Mouse (Mus musculus): Measurements from ENCODE around the gene Pax4. TPM values are rescaled to one million over a fixed set of nuclear protein-coding genes. Genes with fewer than 3 reads are reported as not detected.

Pax4 gene
- polyA plus RNA-seq, 1 experiment from 2014 or later = not detected

DNA sequence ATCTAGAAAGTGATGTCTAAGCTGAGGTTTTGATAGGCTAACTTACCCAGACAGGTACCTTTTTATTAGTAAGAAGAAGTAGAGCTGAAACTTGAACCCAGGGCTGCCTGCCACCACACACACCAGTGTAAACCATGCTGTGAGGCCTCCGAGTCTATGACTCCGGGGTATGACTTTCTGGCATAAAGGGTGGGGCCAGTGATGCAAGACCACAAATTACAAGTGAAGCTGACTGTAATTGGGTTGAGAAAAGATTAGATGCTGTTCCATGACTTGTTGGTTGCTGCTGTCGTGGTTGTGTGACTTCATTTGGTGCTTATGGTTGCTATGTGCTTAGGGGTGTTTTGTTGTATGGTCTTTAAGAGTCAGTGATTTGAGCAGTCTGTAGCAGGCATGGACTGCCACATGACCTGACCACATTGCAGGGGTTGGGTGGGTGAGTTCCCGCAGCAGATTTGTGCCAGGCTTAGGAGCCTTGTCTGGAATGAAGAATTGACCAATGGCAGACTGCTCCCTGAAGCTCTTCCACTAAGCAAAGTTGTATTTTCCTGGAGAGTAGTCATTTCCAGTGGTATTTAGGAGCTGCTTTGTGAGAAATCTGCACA, 33.7 kb upstream of the Pax4 start:
- ATAC-seq (replicated peaks; ENCODE audit: insufficient number of reproducible peaks, low FRiP score, low TSS enrichment, low read depth) (no peak), DNase-seq (ENCODE audit: low spot score) (no peak)
- Histone ChIP-seq H3K4me3 (ENCODE audit: low read depth, low read length) (no peak overlapping the region), H3K9me3 (replicated peaks; ENCODE audit: control insufficient read depth, low read length) (no peaks in the 10 kb centered on the region), H3K4me1 (ENCODE audit: control insufficient read depth, insufficient read depth, low read length) (no peaks in the 10 kb centered on the region), H3K9ac (replicated peaks; ENCODE audit: low read length) (no peak overlapping the region), H3K4me2 (ENCODE audit: low read depth, low read length) (no peak overlapping the region), H3K27me3 (ENCODE audit: control insufficient read depth, insufficient read depth, low read length) (no peaks in the 10 kb centered on the region), H3K36me3 (replicated peaks; ENCODE audit: control insufficient read depth, insufficient read depth, low read depth, low read length) (no peaks in the 10 kb centered on the region), H3K27ac (replicated peaks; ENCODE audit: low read depth, low read length) (no peak overlapping the region)
- 86% methylated on average over 4 of the region's 4 CpGs for WGBS

DNA sequence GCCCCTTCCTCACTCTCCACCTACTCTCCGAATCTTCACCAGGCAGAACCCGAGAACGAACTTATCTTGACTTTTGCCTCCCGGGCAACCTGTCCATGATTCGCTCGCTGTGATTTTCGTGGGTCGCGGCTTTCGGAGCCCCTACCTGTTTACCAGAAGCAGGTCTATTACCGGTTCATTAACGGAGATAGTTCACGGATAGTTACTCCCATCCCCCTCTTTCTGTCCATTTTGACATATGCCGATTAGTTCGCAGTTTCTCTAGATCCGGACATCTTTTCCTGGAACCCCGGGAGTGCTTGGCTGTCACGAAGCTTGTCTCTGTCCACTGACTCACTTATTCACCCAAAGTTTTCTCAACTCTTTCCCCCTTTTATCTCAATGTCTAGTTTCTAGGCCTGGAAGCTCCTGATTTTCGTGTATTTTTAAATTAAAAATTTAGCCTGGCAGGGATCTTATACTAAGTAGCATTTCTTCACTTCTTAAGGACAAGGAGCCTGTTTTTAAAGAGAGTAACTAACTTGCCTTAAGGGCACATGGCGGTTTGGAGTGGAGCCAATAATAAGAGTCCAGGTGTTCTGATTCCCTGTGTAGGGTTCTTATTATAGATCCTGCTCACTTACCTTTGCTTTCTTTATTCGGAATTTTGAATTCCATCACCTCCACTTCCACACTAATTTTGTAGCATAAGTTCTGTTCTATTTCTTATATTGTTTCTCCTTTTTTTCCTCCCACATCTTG, 31.8 kb upstream of the Pax4 start:
- peak overlapping the region; percentile 56 for H3K4me2 ChIP-seq (ENCODE audit: low read depth, low read length)
- peak overlapping the region; percentile 43; the same call in 1 of the 2 replicates for H3K27ac ChIP-seq (replicated peaks; ENCODE audit: low read depth, low read length)
- peak overlapping the region; percentile 90 for H3K4me3 ChIP-seq (ENCODE audit: low read depth, low read length)
- no peaks in the 10 kb centered on the region for H3K4me1 ChIP-seq (ENCODE audit: control insufficient read depth, insufficient read depth, low read length)
- no peaks in the 10 kb centered on the region for H3K27me3 ChIP-seq (ENCODE audit: control insufficient read depth, insufficient read depth, low read length)
- ATAC-seq (replicated peaks; ENCODE audit: insufficient number of reproducible peaks, low FRiP score, low TSS enrichment, low read depth) (no peak), DNase-seq (ENCODE audit: low spot score) (no peak)
- H3K9me3 ChIP-seq (replicated peaks; ENCODE audit: control insufficient read depth, low read length) = no peaks in the 10 kb centered on the region
- 6% methylated on average over 21 of the region's 21 CpGs for WGBS
- peak overlapping the region; percentile 76 for H3K9ac ChIP-seq (replicated peaks; ENCODE audit: low read length)
- H3K36me3 ChIP-seq (replicated peaks; ENCODE audit: control insufficient read depth, insufficient read depth, low read depth, low read length) = no peaks in the 10 kb centered on the region

DNA sequence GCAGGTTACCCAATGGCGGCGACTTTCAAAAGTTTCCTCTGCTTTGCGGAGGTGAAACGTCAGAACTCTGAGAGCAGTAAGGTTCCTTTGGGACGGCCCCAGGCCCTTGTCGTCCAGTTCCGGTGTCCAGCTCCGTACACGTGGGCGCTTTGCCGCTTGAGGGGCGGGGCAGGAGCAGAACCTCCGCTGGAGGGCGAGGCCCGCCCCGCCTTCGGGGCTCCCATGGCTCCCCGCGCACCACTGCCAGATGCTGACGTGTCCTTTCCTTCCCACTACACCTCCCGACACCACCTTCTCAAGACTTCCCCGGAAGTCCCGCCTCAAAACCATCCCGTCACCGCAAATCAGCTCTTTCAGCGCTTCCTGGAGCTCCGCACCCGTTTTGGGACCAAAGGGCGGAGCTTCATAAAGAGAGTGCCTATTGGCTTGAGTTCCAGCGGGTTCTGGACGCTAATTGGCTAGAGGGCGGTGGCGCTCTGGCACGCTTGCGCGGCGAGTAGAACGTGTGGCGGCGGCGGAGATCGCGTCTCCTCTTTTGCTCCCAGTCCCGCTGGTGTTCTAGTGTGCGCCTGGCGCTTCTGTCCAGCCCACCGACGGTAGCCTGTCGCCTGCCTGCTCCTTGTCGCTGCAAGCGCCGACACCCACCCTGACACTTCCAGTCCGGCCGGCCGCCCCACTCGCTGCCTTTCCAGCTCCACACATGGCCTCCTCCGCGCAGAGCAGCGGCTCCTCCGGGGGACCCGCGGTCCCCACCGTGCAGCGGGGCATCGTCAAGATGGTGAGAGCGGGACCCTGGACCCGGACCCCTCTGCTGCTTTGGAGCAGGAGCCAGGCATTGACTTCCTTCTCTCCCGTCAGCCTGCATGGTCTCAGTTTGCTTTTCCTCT, 31.0 kb upstream of the Pax4 start:
- H3K27me3 ChIP-seq (ENCODE audit: control insufficient read depth, insufficient read depth, low read length) = no peaks in the 10 kb centered on the region
- peak; percentile 100 for DNase-seq (ENCODE audit: low spot score)
- peak overlapping the region; percentile 90 for H3K4me3 ChIP-seq (ENCODE audit: low read depth, low read length)
- WGBS = under 1% methylated on average over 68 of the region's 68 CpGs
- peak; percentile 100 for ATAC-seq (replicated peaks; ENCODE audit: insufficient number of reproducible peaks, low FRiP score, low TSS enrichment, low read depth)
- peak overlapping the region; percentile 76 for H3K9ac ChIP-seq (replicated peaks; ENCODE audit: low read length)
- H3K9me3 ChIP-seq (replicated peaks; ENCODE audit: control insufficient read depth, low read length) = no peaks in the 10 kb centered on the region
- no peaks in the 10 kb centered on the region for H3K36me3 ChIP-seq (replicated peaks; ENCODE audit: control insufficient read depth, insufficient read depth, low read depth, low read length)
- no peaks in the 10 kb centered on the region for H3K4me1 ChIP-seq (ENCODE audit: control insufficient read depth, insufficient read depth, low read length)
- H3K4me2 ChIP-seq (ENCODE audit: low read depth, low read length) = peak overlapping the region; percentile 67
- H3K27ac ChIP-seq (replicated peaks; ENCODE audit: low read depth, low read length) = peak overlapping the region; percentile 43; the same call in 1 of the 2 replicates

DNA sequence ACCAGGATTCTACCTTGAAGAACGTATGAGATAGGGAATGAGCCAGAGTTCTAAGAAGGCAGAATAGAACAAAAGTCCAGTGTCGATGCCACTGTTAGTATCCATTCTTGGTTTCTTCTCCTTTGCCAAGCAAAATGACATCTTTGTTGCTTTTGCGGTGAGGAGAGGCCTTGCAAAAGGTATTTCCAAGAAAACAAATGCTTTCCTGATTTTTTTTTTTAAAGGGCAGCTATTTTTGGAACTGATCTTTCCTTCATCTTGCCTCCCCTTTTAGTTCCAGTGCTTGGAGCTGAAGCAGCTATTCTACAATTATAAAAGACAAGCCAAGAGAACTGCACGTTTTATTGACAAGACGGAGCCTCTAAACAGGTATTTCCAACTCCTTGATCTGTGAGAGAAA, 25.7 kb upstream of the Pax4 start, which contains the start of gene Snd1:
Gene Snd1, plus strand, starts transcription at position 301 of the 400 bp plus-strand sequence.
- Histone ChIP-seq H3K4me2 (ENCODE audit: low read depth, low read length) (no peak within 1 kb of the TSS), H3K27ac (replicated peaks; ENCODE audit: low read depth, low read length) (no peak within 1 kb of the TSS), H3K9ac (replicated peaks; ENCODE audit: low read length) (no peak within 1 kb of the TSS), H3K9me3 (replicated peaks; ENCODE audit: control insufficient read depth, low read length) (no peaks in the 10 kb centered on the region), H3K36me3 (replicated peaks; ENCODE audit: control insufficient read depth, insufficient read depth, low read depth, low read length) (no peaks in the 10 kb centered on the region), H3K4me1 (ENCODE audit: control insufficient read depth, insufficient read depth, low read length) (no peaks in the 10 kb centered on the region), H3K27me3 (ENCODE audit: control insufficient read depth, insufficient read depth, low read length) (no peaks in the 10 kb centered on the region), H3K4me3 (ENCODE audit: low read depth, low read length) (no peak within 1 kb of the TSS)
- DNase-seq (ENCODE audit: low spot score) (no peak), ATAC-seq (replicated peaks; ENCODE audit: insufficient number of reproducible peaks, low FRiP score, low TSS enrichment, low read depth) (no peak)
- 82% methylated on average over 5 of the region's 5 CpGs for WGBS

DNA sequence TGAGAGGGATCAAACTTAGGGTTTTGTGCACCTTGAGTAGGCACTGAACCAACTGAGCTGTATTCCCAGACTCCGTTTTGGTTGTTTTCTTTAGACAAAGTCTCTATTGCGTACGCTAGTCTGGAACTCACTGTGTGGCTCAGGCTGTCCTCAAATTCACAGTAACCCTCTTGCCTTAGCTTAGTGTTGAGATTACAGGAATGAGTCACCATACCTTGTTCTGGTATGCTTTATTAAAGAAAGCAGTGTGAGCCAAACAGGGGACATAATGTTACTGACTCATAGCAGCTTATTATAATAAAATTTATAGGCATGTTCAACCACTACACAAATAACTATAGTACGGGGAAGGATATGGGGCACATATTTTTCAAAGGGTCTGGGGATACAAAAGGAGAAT, 25.1 kb upstream of the Pax4 start:
- Histone ChIP-seq H3K27me3 (ENCODE audit: control insufficient read depth, insufficient read depth, low read length) (no peaks in the 10 kb centered on the region), H3K9ac (replicated peaks; ENCODE audit: low read length) (no peak overlapping the region), H3K4me2 (ENCODE audit: low read depth, low read length) (no peak overlapping the region), H3K36me3 (replicated peaks; ENCODE audit: control insufficient read depth, insufficient read depth, low read depth, low read length) (no peaks in the 10 kb centered on the region), H3K4me1 (ENCODE audit: control insufficient read depth, insufficient read depth, low read length) (no peaks in the 10 kb centered on the region), H3K27ac (replicated peaks; ENCODE audit: low read depth, low read length) (no peak overlapping the region), H3K4me3 (ENCODE audit: low read depth, low read length) (no peak overlapping the region), H3K9me3 (replicated peaks; ENCODE audit: control insufficient read depth, low read length) (no peaks in the 10 kb centered on the region)
- ATAC-seq (replicated peaks; ENCODE audit: insufficient number of reproducible peaks, low FRiP score, low TSS enrichment, low read depth) = no peak
- no peak for DNase-seq (ENCODE audit: low spot score)
- WGBS = 91% methylated on average over 4 of the region's 4 CpGs

DNA sequence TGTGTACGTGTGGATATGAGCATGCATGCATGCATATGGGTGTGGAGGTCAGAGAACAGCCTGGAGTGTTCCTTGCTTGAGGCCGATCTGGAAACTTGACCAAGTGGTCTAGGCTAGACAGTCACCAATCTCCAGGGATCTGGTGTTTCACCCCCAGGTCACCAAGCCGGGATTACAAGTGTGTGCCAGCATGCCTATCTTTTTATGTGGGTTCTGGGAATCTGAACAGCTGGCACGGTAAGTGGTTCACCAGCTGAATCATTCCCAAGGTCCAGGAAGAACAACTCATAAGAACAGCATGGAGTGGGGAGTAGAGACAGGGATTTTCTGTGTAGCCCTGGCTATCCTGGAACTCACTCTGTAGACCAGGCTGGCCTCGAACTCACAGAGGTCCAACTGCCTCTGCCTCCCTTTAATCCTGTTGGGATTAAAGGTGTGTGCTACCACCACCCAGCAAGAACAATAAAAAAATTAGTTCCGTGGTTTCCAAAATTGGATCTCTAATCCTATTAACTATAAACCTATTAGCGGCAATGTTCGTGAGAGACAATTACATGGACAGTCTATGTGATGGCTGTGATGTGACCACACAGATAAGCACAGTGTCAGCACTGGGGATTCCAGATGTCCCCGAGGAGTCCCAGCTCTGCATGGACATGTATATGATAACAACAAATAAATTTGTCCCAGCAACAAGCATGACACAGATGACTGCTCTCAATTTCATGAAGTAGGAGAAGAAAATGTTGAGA, 22.3 kb upstream of the Pax4 start:
- H3K4me2 ChIP-seq (ENCODE audit: low read depth, low read length) = no peak overlapping the region
- ATAC-seq (replicated peaks; ENCODE audit: insufficient number of reproducible peaks, low FRiP score, low TSS enrichment, low read depth) = no peak
- H3K27ac ChIP-seq (replicated peaks; ENCODE audit: low read depth, low read length) = no peak overlapping the region
- no peaks in the 10 kb centered on the region for H3K36me3 ChIP-seq (replicated peaks; ENCODE audit: control insufficient read depth, insufficient read depth, low read depth, low read length)
- H3K9me3 ChIP-seq (replicated peaks; ENCODE audit: control insufficient read depth, low read length) = no peaks in the 10 kb centered on the region
- DNase-seq (ENCODE audit: low spot score) = no peak
- H3K4me3 ChIP-seq (ENCODE audit: low read depth, low read length) = no peak overlapping the region
- no peak overlapping the region for H3K9ac ChIP-seq (replicated peaks; ENCODE audit: low read length)
- H3K27me3 ChIP-seq (ENCODE audit: control insufficient read depth, insufficient read depth, low read length) = no peaks in the 10 kb centered on the region
- H3K4me1 ChIP-seq (ENCODE audit: control insufficient read depth, insufficient read depth, low read length) = no peaks in the 10 kb centered on the region
- 86% methylated on average over 9 of the region's 9 CpGs for WGBS

DNA sequence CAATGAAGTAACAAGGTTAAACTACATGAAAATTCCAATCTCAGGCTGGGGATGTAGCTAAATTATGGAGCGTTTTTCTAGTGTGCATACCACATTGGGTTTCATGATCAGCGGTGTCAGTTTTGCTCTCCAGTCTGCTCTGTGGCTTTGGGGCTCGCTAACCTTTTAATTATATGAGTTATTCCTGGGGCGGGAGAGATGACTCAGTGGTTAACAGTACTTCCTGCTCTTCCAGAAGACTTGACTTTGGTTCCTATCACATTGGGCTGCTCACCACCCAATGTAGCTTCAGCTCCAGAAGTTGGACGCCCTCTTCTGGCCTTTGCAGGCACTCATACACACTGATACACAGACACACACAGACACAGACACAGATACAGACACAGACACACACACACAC, 21.5 kb upstream of the Pax4 start:
- no peaks in the 10 kb centered on the region for H3K27me3 ChIP-seq (ENCODE audit: control insufficient read depth, insufficient read depth, low read length)
- 78% methylated on average over 5 of the region's 5 CpGs for WGBS
- ATAC-seq (replicated peaks; ENCODE audit: insufficient number of reproducible peaks, low FRiP score, low TSS enrichment, low read depth) (no peak), DNase-seq (ENCODE audit: low spot score) (no peak)
- H3K9me3 ChIP-seq (replicated peaks; ENCODE audit: control insufficient read depth, low read length) = no peaks in the 10 kb centered on the region
- H3K9ac ChIP-seq (replicated peaks; ENCODE audit: low read length) = no peak overlapping the region
- no peaks in the 10 kb centered on the region for H3K4me1 ChIP-seq (ENCODE audit: control insufficient read depth, insufficient read depth, low read length)
- no peaks in the 10 kb centered on the region for H3K36me3 ChIP-seq (replicated peaks; ENCODE audit: control insufficient read depth, insufficient read depth, low read depth, low read length)
- no peak overlapping the region for H3K4me3 ChIP-seq (ENCODE audit: low read depth, low read length)
- no peak overlapping the region for H3K27ac ChIP-seq (replicated peaks; ENCODE audit: low read depth, low read length)
- no peak overlapping the region for H3K4me2 ChIP-seq (ENCODE audit: low read depth, low read length)
